Mouse (Mus musculus): ENCODE results near the gene Gm5142.

Gene Gm5142

DNA sequence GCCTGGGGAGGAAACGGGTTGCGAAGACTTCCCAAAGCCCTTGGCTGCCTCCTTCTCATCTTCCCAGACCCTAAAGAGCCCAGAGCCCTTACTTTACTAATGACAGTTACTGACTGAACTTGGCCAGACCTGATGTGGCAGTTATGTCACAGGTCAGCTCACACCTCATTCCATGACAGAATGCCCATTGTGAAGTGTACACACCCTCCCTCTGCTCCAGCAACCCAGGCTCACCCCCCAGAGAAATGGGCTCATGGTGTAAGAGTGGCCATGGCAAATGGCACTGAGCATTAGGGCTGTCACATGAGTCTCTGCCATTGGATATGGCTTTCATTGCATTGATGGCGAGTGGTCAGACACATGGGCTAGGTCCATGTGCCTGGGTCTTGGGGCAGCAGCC, at the start of gene Gm5142:
Gene Gm5142 (minus strand): TSS at position 101 of the 400 bp plus-strand sequence.
- in situ Hi-C loops (cut with MboI, MseI): no loop called here

GRCm38 (mm10) chr14:59226240-59226639, 47.7 kb upstream of the Gm5142 start:
- in situ Hi-C loops (cut with MboI, MseI): no loop called here

GRCm38 (mm10) chr14:59219241-59219640, 40.7 kb upstream of the Gm5142 start:
- in situ Hi-C loops (cut with MboI, MseI): loop anchor here (10.0 kb wide), 1 partner anchor 1734 kb away; no protein-coding TSS in a partner anchor

DNA sequence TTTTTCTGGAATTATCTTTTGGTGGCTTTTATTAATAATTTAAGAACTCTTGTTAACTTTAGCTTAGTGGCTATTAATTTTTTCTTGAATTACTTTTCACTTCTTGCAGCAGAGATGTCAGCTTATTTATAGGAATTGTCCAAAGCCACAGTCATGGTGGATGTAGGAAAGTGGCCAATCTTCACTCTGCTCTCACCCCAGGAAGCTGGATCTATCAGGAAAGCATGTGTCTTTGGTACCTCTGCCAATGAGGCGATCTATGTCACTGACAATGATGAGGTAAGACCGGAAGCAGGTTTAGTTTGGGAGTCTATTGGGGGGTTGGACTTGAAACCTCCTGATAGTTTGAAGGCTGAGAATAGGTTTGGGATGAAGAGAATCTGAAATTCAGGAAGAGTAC, 31.3 kb upstream of the Gm5142 start:
- in situ Hi-C loops (cut with MboI, MseI): loop anchor here (10.0 kb wide), 1 partner anchor 1725 kb away; no protein-coding TSS in a partner anchor

DNA sequence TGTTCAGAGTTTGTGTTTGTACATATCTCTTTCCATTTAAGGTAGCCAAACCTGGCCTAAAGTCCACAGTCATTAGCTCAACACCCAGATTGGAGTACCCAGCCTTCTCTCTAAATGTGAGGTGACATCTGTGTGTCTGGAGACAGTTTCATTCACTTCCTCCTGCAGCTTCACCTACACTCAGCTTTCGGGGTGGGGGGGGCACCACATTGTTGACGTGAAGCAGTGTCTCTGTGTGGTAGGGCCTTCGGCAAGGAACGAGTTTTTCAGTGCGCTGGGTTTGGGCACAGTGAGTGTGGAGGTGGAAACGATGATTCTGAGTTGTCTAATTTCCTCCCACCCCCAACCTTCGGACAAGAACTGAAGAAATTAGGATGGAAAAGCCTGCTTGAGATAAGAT, 30.5 kb upstream of the Gm5142 start:
- in situ Hi-C loops (cut with MboI, MseI): no loop called here

DNA sequence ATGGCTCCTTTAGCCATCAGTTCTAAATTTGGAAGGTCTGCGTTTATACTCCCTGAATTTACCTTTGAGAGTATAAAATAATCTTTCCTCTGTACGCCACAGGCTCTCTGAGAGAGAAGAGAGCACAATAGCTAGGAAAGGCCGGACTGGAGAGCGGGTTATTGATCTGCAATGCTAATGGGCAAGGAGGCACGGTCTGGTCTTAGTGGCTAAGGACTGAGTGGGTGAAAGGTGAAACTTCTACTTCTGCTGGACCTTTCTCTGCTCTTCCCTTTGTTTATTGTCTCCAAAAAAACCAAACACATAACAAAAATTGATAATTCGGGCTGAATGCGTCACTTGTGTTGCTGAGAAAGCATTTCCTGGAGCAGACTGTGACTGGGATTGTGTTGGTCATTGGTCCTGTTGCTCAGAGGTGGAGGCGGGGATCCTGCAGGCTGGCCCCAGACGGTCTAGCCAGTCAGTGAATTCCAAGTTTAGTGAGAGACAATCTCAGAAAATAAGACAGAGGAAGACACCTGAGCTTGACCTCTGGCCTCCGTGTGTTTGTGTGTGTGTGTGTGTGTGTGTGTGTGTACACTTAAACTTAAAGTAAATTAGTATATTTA, 27.5 kb upstream of the Gm5142 start:
- in situ Hi-C loops (cut with MboI, MseI): no loop called here

GRCm38 (mm10) chr14:59205461-59205860, 26.9 kb upstream of the Gm5142 start:
- in situ Hi-C loops (cut with MboI, MseI): no loop called here

GRCm38 (mm10) chr14:59201604-59202215, 23.2 kb upstream of the Gm5142 start:
- in situ Hi-C loops (cut with MboI, MseI): no loop called here

- in situ Hi-C loops (cut with MboI, MseI): no loop called here
Observed at GRCm38 (mm10) chr14:59200711-59201603, 22.4 kb upstream of the Gm5142 start, which contains the start of gene Rcbtb1. Gene Rcbtb1 (plus strand): TSS chr14:59201209.

DNA sequence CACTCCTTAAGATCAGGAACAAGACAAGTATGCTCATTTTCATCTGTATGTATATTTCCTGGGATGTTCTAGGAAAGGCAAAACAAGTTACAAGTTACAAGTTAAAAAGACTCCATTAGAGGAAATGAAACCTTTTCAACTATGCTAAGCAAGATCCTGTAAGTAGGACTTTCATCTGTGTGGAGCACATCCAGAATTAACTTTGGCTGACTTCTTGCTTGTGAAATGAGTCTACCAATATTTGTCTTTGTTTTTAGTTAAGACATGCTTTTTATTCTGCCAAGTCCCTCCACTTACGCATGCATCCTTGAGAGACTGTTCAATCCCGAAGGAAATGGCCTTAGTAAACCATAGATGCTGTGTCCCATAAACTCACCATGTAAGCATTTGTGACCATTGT, 7.6 kb upstream of the Gm5142 start:
- in situ Hi-C loops (cut with MboI, MseI): no loop called here

DNA sequence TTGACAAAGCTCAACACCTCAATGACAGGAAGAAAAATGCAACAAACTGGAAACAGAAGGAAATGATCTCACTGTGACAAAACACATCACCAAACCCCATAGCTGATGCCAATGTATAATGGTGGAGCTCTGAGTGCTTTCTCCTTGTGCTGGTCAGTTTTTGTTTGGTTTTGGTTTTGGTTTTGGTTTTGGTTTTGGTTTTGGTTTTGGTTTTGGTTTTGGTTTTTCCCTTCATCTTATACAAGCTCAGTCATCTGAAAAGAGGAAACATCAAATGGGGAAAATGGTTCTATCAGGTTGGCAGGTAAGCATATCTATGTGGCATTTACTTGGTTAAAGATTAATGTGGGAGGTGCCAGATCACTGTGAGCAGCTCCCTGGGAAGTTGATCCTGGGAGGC, 7.0 kb upstream of the Gm5142 start:
- in situ Hi-C loops (cut with MboI, MseI): no loop called here

DNA sequence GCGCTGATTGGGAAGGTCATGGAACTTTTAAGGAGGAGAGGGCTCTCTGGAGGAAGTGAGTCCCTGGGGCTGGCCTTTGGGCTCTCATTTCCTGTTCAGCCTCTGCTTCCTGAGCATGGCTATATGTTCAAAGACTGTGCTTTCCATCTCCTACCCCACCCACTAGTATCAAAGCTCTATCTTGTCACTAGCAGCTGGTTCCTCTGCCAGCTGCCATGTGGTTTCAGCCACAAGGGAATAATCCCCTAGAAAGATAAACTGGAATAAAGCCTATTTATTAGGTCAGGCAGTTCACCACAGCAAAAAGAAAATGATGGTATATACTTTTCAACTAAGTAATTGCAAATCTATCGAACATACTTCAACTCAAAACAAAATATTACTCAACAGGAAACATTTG, 4.2 kb upstream of the Gm5142 start:
- in situ Hi-C loops (cut with MboI, MseI): no loop called here

DNA sequence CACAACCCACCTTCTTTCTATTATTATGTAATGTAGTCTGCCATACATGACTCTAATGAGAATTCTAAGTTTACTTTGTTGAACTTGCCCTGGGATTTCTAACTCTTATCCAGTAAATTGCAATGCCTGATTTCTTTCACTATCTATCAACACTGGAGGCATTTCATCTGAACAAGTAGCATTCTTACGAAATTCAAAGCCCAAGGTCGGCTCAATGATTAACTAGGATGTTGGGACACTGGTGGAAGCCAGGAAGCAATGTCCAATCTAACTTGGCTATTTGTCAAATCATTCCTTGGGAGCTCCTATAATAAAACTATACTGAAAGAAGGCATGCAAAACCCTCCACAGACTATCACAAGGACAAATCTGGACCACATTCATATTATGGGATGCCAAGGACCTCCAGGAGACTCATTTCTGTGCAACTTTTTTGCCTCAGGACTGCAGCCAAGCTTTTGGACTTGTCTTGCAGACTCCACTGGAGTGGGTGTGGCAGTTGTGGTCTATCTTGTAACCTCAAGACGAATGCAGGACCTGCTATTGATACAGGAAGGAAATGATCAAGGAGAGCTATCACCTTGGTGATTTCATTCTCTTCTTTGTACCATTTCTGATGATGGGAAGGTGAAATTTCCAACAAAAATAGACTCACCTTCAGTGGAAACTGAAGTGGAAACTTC, 21.4 kb downstream of the Gm5142 start:
- in situ Hi-C loops (cut with MboI, MseI): no loop called here

DNA sequence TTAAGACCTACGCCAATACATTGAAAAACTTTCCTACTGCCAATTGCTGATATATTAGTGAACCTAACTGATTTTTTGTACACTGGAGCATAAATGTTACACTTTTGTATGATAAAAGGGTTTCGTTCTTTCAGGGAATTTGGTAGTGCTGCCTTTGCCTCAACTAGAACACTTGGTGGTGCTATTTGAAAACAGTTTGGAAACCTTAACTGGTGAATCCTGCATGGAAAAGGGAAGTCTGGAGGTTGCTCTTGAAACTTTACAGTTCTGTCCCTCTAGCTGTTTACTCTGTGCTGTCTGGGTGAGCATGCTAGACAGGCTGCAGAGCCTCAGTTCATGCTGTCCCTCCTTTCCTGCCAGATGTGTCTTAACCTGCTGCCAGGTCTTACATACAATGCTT, 23.0 kb downstream of the Gm5142 start:
- in situ Hi-C loops (cut with MboI, MseI): no loop called here

- in situ Hi-C loops (cut with MboI, MseI): no loop called here
Observed at GRCm38 (mm10) chr14:59142793-59143192, 35.8 kb downstream of the Gm5142 start, which contains the start of gene 1700129C05Rik. Gene 1700129C05Rik (minus strand): TSS chr14:59142893.

DNA sequence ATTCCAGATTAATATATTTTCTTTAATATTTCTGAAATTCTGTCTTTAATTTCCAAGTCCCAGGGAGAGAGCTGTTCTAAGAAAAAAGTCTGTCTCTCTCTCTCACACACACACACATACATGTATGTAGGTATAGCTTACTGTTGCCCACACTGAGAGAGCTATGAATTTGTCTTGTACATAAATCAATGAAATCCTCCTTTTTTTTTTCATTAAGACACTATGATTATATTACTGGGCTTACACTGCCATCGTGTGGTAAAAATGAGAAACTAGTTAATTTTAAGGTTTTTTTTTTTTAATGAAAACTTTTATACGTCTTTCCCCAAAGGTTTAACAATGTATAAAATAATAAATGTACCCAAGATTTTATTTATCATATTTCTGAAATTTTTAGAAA, 64.3 kb downstream of the Gm5142 start:
- in situ Hi-C loops (cut with MboI, MseI): no loop called here
